ENCODE assay signal across 11 mouse cellular contexts in genomic region chr17:44328147-44328482, GRCm38 (mm10).
DNase-seq lines count a peak whose midpoint lies in the region; ATAC-seq lines count a peak whose summit lies in the region.
"Had no signal": no experiment of that assay in that cellular context is flagged by ENCODE, and none has a peak within 500 bp of the region (broad histone marks: within the 10 kb centered on the region; RNA-seq: fewer than 3 reads in every experiment).

No protein-coding gene starts in this region.

- H3K27ac ChIP-seq in hindbrain, embryonic 10.5 days = peak overlapping the region; percentile 50; the same call in 1 of the 2 replicates
- H3K27ac ChIP-seq in hindbrain, embryonic 13.5 days = no peak overlapping the region; the same call in 1 of the 2 replicates
- H3K27ac ChIP-seq in embryonic facial prominence, embryonic 14.5 days (replicated peaks; ENCODE audit: low read depth, low read length) = peak overlapping the region; percentile 59; the same call in 1 of the 2 replicates
- H3K27ac ChIP-seq in limb, embryonic 10.5 days = 0 out of 2 replicates have a peak overlapping the region, but pooled peaks have one; percentile 21

- no peak overlapping the region for H3K9ac ChIP-seq in hindbrain, embryonic 13.5 days
- no peak overlapping the region for H3K9ac ChIP-seq in embryonic facial prominence, embryonic 14.5 days (ENCODE audit: low read depth, low read length)

- no peaks in the 10 kb centered on the region for H3K36me3 ChIP-seq in hindbrain, embryonic 10.5 days
- H3K36me3 ChIP-seq in hindbrain, embryonic 13.5 days = no peaks in the 10 kb centered on the region
- H3K36me3 ChIP-seq in embryonic facial prominence, embryonic 14.5 days (ENCODE audit: control insufficient read depth, insufficient read depth, low read length) = no peaks in the 10 kb centered on the region
- H3K36me3 ChIP-seq in limb, embryonic 10.5 days = no peaks in the 10 kb centered on the region

- 78% methylated on average over 5 of the region's 5 CpGs for WGBS in hindbrain, embryonic 10.5 days
- WGBS in hindbrain, embryonic 13.5 days = 61% methylated on average over 5 of the region's 5 CpGs
- WGBS in embryonic facial prominence, embryonic 14.5 days = 29% methylated on average over 5 of the region's 5 CpGs
- WGBS in limb, embryonic 10.5 days = 75% methylated on average over 5 of the region's 5 CpGs

- H3K4me1 ChIP-seq in hindbrain, embryonic 10.5 days (replicated peaks) = peaks cover 14% of the 10 kb centered on the region
- peaks cover 7% of the 10 kb centered on the region for H3K4me1 ChIP-seq in hindbrain, embryonic 13.5 days (replicated peaks)
- H3K4me1 ChIP-seq in embryonic facial prominence, embryonic 14.5 days (ENCODE audit: control insufficient read depth, insufficient read depth, low read length) = 0 out of 2 replicates have a peak, but pooled peaks cover 8% of the 10 kb centered on the region
- H3K4me1 ChIP-seq in limb, embryonic 10.5 days = peaks cover 11% of the 10 kb centered on the region

- no peak overlapping the region for H3K4me3 ChIP-seq in hindbrain, embryonic 10.5 days
- no peak overlapping the region for H3K4me3 ChIP-seq in hindbrain, embryonic 13.5 days
- 0 out of 2 replicates have a peak overlapping the region, but pooled peaks have one; percentile 3 for H3K4me3 ChIP-seq in embryonic facial prominence, embryonic 14.5 days (ENCODE audit: low read depth, low read length)
- no peak overlapping the region for H3K4me3 ChIP-seq in limb, embryonic 10.5 days

- H3K4me2 ChIP-seq in hindbrain, embryonic 13.5 days = no peak overlapping the region; the same call in 1 of the 2 replicates
- peak overlapping the region; percentile 31 for H3K4me2 ChIP-seq in embryonic facial prominence, embryonic 14.5 days (ENCODE audit: low read depth, low read length)
- H3K4me2 ChIP-seq: liver, embryonic 11.5 days had no signal

- H3K27me3 ChIP-seq in hindbrain, embryonic 10.5 days (ENCODE audit: insufficient read depth, poor library complexity, severe bottlenecking) = no peaks in the 10 kb centered on the region
- no peaks in the 10 kb centered on the region for H3K27me3 ChIP-seq in hindbrain, embryonic 13.5 days
- no peaks in the 10 kb centered on the region for H3K27me3 ChIP-seq in embryonic facial prominence, embryonic 14.5 days (replicated peaks; ENCODE audit: control insufficient read depth, insufficient read depth, low read length)
- 0 out of 2 replicates have a peak, but pooled peaks cover 8% of the 10 kb centered on the region for H3K27me3 ChIP-seq in limb, embryonic 10.5 days (ENCODE audit: low read depth, poor library complexity, severe bottlenecking)

- no peak for ATAC-seq in hindbrain, embryonic 13.5 days (ENCODE audit: low FRiP score)
- peak; percentile 73 for ATAC-seq in embryonic facial prominence, embryonic 14.5 days (ENCODE audit: low read depth)
- ATAC-seq in frontal cortex, adult (ENCODE audit: low TSS enrichment) = no peak

- H3K9me3 ChIP-seq in hindbrain, embryonic 10.5 days = no peaks in the 10 kb centered on the region
- H3K9me3 ChIP-seq in hindbrain, embryonic 13.5 days = no peaks in the 10 kb centered on the region
- H3K9me3 ChIP-seq in embryonic facial prominence, embryonic 14.5 days (ENCODE audit: control insufficient read depth, low read length) = no peaks in the 10 kb centered on the region
- H3K9me3 ChIP-seq in limb, embryonic 10.5 days (replicated peaks) = no peaks in the 10 kb centered on the region

- DNase-seq in hindbrain, embryonic 10.5 days (ENCODE audit: low spot score) = no peak
- DNase-seq in NIH3T3 (ENCODE audit: low read depth) = peak; percentile 8
- DNase-seq in embryonic facial prominence, embryonic 14.5 days (ENCODE audit: low spot score) = peak; percentile 78
- no peak for DNase-seq in limb, embryonic 10.5 days (ENCODE audit: low spot score)
- DNase-seq in testis, postnatal 10 days (ENCODE audit: low spot score) = no peak
- DNase-seq in urinary bladder, postnatal 10 days (ENCODE audit: low spot score) = no peak
- DNase-seq: kidney, adult 8-10 months; right cerebral cortex, adult 18-20 months had no signal

Comparison
In these comparisons a context has a peak if more than half of its experiments do, and no peak if none do; other contexts are left out.
1. DNase-seq: peak in NIH3T3 (single experiment) and embryonic facial prominence, embryonic 14.5 days (single experiment); none in hindbrain, embryonic 10.5 days (single experiment), limb, embryonic 10.5 days (single experiment), testis, postnatal 10 days (single experiment) and urinary bladder, postnatal 10 days (single experiment).